7 mouse cellular contexts compared by ENCODE assay signal in the genomic region with DNA sequence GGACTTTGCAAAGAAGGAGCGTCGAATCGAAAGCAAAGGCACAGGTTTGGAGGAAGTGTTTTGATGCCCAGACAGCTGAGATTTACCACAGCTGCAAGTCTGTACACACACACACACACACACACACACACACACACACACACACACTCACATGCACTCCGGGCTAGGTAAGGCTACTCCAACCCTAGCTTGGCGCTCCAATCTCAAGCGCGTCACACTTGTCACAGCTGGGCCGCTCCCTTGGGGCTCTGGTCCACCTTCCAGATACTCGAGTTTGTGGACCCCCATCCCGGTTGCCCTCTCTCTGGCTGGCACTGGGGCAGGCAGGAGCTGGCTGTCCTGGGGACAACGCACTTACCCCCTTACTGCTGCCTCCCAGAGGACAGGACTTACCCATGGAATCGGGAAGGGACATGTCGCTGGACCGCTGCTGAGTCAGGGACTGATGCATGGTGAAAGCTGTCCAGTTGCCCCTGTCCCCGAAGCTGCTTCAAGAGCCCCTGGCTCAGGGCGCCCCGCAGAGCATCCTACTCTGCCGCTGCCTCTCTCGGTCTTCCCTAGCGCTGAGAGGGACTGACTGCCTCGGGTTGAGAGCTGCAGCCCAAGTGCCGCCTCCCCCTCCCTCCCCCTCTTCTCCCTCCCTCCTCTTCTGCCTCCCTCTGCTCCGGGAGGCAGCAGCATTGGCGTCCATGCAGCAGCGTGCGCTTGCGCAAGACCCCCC. TPM values are rescaled to one million over a fixed set of nuclear protein-coding genes. Genes with fewer than 3 reads are reported as not detected.
DNase-seq lines count a peak whose midpoint lies in the region; ATAC-seq and TF ChIP-seq lines count a peak whose summit lies in the region.

Gene Tmem255a, minus strand, starts transcription at position 589 of the 721 bp plus-strand sequence.

- TF ChIP-seq EP300 in lung, postnatal 0 days (IDR thresholded peaks at IDR 0.05), result no peak

- peak within 1 kb of the TSS; percentile 90 for H3K4me2 ChIP-seq in heart, embryonic 12.5 days
- peak within 1 kb of the TSS; percentile 60 for H3K4me2 ChIP-seq in lung, postnatal 0 days (replicated peaks; ENCODE audit: low read depth, low read length)

- no peak; the same call in 1 of the 2 replicates for ATAC-seq in heart, embryonic 12.5 days (ENCODE audit: insufficient number of reproducible peaks, low FRiP score)
- ATAC-seq in lung, postnatal 0 days, result peak; percentile 70

- H3K4me1 ChIP-seq in heart, embryonic 12.5 days (replicated peaks), result 0 out of 2 replicates have a peak, but pooled peaks cover 3% of the 10 kb centered on the region
- no peaks in the 10 kb centered on the region for H3K4me1 ChIP-seq in lung, postnatal 0 days (ENCODE audit: insufficient read depth, low read depth, low read length)

- peak; percentile 35 for DNase-seq in CD4-positive, CD25-positive, alpha-beta regulatory T cell, adult 2 months (ENCODE audit: low read depth, low spot score)
- peak; percentile 9 for DNase-seq in MN1 (ENCODE audit: low spot score)
- DNase-seq in embryo, embryonic 10 days (ENCODE audit: low spot score), result peak; percentile 40
- peak in 1 of 2 experiments; percentile 14 for DNase-seq in layer of hippocampus, adult 2 months (ENCODE audit: low spot score in 2 of 2)
- peak; percentile 17 for DNase-seq in lung, postnatal 0 days (ENCODE audit: low spot score)
- peak; percentile 17 for DNase-seq in right cerebral cortex, postnatal 4 days

- H3K4me3 ChIP-seq in heart, embryonic 12.5 days, result peak within 1 kb of the TSS; percentile 47
- H3K4me3 ChIP-seq in layer of hippocampus, adult 2 months, result peak within 1 kb of the TSS; percentile 53
- peak within 1 kb of the TSS; percentile 36 for H3K4me3 ChIP-seq in lung, postnatal 0 days (ENCODE audit: low read depth, low read length)

- 0 out of 2 replicates have a peak within 1 kb of the TSS, but pooled peaks have one; percentile 45 for H3K9ac ChIP-seq in heart, embryonic 12.5 days
- no peak within 1 kb of the TSS for H3K9ac ChIP-seq in lung, postnatal 0 days (replicated peaks; ENCODE audit: low read depth)

- H3K36me3 ChIP-seq in heart, embryonic 12.5 days, result no peaks in the 10 kb centered on the region
- no peaks in the 10 kb centered on the region for H3K36me3 ChIP-seq in lung, postnatal 0 days (ENCODE audit: insufficient read depth, low read length)

- 20% methylated on average over 26 of the region's 27 CpGs for WGBS in heart, embryonic 12.5 days
- 12% methylated on average over 18 of the region's 27 CpGs for WGBS in lung, postnatal 0 days

- no peak within 1 kb of the TSS for H3K27ac ChIP-seq in heart, embryonic 12.5 days (ENCODE audit: poor library complexity, severe bottlenecking)
- H3K27ac ChIP-seq in layer of hippocampus, adult 2 months, result peak within 1 kb of the TSS; percentile 51; the same call in 1 of the 2 replicates
- no peak within 1 kb of the TSS for H3K27ac ChIP-seq in lung, postnatal 0 days (ENCODE audit: low read length)

- H3K27me3 ChIP-seq in heart, embryonic 12.5 days (replicated peaks), result peaks cover 11% of the 10 kb centered on the region
- H3K27me3 ChIP-seq in lung, postnatal 0 days (replicated peaks; ENCODE audit: insufficient read depth, low read length), result no peaks in the 10 kb centered on the region

- H3K9me3 ChIP-seq in heart, embryonic 12.5 days (replicated peaks), result no peaks in the 10 kb centered on the region
- H3K9me3 ChIP-seq in lung, postnatal 0 days (ENCODE audit: low read length), result no peaks in the 10 kb centered on the region

- TF ChIP-seq CTCF in layer of hippocampus, adult 2 months (conservative IDR thresholded peaks at IDR 0.05), result no peak
- TF ChIP-seq CTCF in lung, postnatal 0 days (IDR thresholded peaks at IDR 0.05), result no peak

RNA-seq across cellular contexts. Expression of gene Tmem255a, which starts in this region (rescaled TPM):
- 12.1 and 12.5 TPM in 2 replicates for polyA plus RNA-seq in heart, embryonic 12.5 days (2016; fragmentation: Nextera tagmentation; extraction: Ambion mirVana)
- 10 to 100 TPM; 21.1 to 26.9 TPM for total RNA-seq in layer of hippocampus, adult 2 months (2021)
- polyA plus RNA-seq in lung, postnatal 0 days (2015; fragmentation: Nextera tagmentation; extraction: Ambion mirVana), result 6.7 and 7.7 TPM in 2 replicates
